Mouse (Mus musculus) kidney, embryonic 15.5 days (tissue): ENCODE results near the gene 5330417C22Rik. TPM values are rescaled to one million over a fixed set of nuclear protein-coding genes. Genes with fewer than 3 reads are reported as not detected.
"Not testable (repeated sequence)": the region's sequence is repeated elsewhere in the genome, so short reads cannot be mapped to it uniquely, and the experiment has no call there.

ENCODE experiments used
- ATAC-seq: fragments of 200-750 bp; cut with Nextera tagmentation; replicated peaks from 2 replicates; pipeline ENCODE4 v1.8.0; 2017; ENCODE audit warnings: moderate TSS enrichment; ENCODE audit not compliant: low FRiP score
- H3K27ac ChIP-seq: fragments of 300-500 bp; sonication (generic); 2 replicates; pipeline ENCODE4 v1.5.1; 2015; ENCODE audit warnings: mild to moderate bottlenecking, inconsistent platforms
- H3K27me3 ChIP-seq: fragments of 300-500 bp; sonication (generic); 2 replicates; pipeline ENCODE4 v1.6.1; 2015; ENCODE audit warnings: inconsistent platforms
- H3K36me3 ChIP-seq: fragments of 300-500 bp; sonication (generic); 2 replicates; pipeline ENCODE4 v1.6.1; 2015; ENCODE audit warnings: inconsistent platforms
- H3K4me1 ChIP-seq: fragments of 300-500 bp; sonication (generic); 2 replicates; pipeline ENCODE4 v1.6.1; 2015; ENCODE audit warnings: inconsistent platforms
- H3K4me2 ChIP-seq: fragments of 300-500 bp; sonication (generic); 2 replicates; pipeline ENCODE4 v1.6.1; 2015; ENCODE audit warnings: moderate library complexity, mild to moderate bottlenecking, inconsistent platforms
- H3K4me3 ChIP-seq: fragments of 300-500 bp; sonication (generic); replicated peaks from 2 replicates; pipeline ENCODE4 v1.5.1; 2015; ENCODE audit warnings: mild to moderate bottlenecking, inconsistent platforms
- H3K9ac ChIP-seq: fragments of 300-500 bp; sonication (generic); 2 replicates; pipeline ENCODE4 v1.6.1; 2015; ENCODE audit warnings: mild to moderate bottlenecking, inconsistent platforms
- H3K9me3 ChIP-seq: fragments of 300-500 bp; sonication (generic); replicated peaks from 2 replicates; pipeline ENCODE4 v1.6.1; 2016; ENCODE audit warnings: inconsistent platforms
- WGBS: fragments of 180-500 bp; shearing (Covaris S2); methylation state at CpG from one replicate; pipeline ENCODE4 v1.1.7; 2015; ENCODE audit warnings: mixed read lengths; 5-methylcytosine and 5-hydroxymethylcytosine counted together
- polyA plus RNA-seq: library from polyadenylated mRNA; unstranded; fragments of >200 nt; fragmentation: Nextera tagmentation; extraction: Ambion mirVana; gene quantifications from 2 replicates; pipeline ENCODE4 v1.2.1, GENCODE M21; 2015

Gene 5330417C22Rik
- polyA plus RNA-seq, 1 experiment from 2014 or later = 1.00 TPM

DNA sequence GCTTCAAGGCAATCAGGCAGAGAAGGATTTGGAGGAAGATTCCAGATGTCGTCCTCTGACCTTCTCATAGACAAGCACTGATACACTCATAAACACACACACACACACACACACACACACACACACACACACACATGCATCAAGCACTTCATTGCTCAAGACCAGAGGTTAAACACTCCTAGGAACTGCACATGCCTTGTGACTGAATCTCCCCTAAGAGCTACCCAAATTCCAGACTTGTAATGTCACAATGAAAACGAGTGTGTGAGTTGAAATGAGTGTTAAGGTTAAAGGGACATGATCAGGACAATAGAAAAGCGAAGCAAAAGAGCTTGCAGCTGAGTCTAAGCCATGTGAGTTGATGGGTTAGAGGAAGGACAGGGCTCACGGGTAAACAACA is 18.1 kb downstream of the 5330417C22Rik start:
- H3K4me1 ChIP-seq = no peaks in the 10 kb centered on the region
- H3K36me3 ChIP-seq = no peaks in the 10 kb centered on the region
- no peak overlapping the region for H3K4me2 ChIP-seq
- no peak overlapping the region for H3K27ac ChIP-seq
- H3K9me3 ChIP-seq = no peaks in the 10 kb centered on the region
- H3K27me3 ChIP-seq = 0 out of 2 replicates have a peak, but pooled peaks cover under 1% of the 10 kb centered on the region
- no peak overlapping the region for H3K4me3 ChIP-seq
- no peak overlapping the region for H3K9ac ChIP-seq
- no peak for ATAC-seq
- WGBS = 55% methylated on average over 4 of the region's 4 CpGs

DNA sequence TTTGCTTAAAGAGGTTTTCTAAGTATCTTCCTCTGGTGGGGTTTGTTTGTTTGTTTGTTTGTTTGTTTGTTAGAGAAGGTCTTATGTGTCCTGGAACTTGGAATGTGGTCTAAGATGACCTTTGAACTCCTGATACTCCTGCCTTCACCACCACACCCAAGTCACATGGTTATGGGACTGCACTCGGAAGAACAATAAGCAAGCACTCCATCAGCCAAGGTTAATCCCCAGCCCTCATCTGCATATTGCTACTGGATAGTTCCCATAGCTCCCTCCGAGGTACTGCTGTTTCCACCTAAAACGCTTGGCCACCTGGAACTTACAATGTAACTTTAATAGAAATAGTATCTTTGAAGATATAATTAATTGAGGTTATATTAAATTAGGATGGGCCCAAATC is 22.9 kb downstream of the 5330417C22Rik start:
- 0 out of 2 replicates have a peak, but pooled peaks cover 3% of the 10 kb centered on the region for H3K27me3 ChIP-seq
- H3K36me3 ChIP-seq = no peaks in the 10 kb centered on the region
- no peak overlapping the region for H3K27ac ChIP-seq
- H3K4me2 ChIP-seq = no peak overlapping the region
- WGBS = 81% methylated on average over 3 of the region's 3 CpGs
- no peak overlapping the region for H3K9ac ChIP-seq
- H3K9me3 ChIP-seq = no peaks in the 10 kb centered on the region
- no peak overlapping the region for H3K4me3 ChIP-seq
- H3K4me1 ChIP-seq = peaks cover 4% of the 10 kb centered on the region; the same call in 1 of the 2 replicates
- ATAC-seq = no peak

DNA sequence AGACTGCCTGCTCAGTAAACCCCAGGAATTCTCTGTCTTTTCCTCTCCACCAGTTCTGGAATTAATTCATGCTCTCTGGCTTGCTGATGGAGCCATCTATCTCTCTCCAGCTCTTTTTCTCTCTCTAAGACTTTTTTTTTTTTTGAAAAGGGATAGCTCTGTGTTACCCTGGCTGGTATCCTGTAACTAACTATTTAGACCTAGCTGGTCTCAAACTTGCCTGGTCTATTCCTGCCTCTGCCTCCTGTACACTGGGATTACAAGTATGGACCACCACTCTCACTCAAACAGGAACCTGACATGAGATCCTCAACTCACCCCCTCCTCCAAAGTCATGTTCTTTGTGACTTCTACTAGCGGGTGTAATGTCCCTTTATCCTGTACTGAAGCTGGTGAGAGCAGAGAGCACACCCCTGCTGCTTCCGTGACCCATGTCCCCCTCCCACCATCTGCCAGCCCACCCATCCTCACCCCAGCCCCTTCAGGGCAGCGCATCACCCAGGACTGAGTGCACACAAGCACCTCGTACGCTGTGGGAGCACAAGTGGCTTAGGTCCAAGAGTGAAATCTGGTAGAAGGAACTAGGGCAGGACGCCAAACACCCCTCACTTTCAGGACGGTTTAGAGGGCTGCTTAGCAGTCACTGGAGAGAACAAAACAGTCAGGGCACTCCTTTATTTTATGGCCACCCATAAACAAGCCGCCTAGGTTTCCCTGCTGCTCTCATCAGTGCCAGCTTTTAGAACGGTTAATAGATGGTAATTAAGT is 25.4 kb downstream of the 5330417C22Rik start:
- Histone ChIP-seq H3K9me3 (no peaks in the 10 kb centered on the region), H3K9ac (no peak overlapping the region), H3K4me1 (peaks cover 4% of the 10 kb centered on the region; the same call in 1 of the 2 replicates), H3K4me2 (peak overlapping the region; percentile 14; the same call in 1 of the 2 replicates), H3K27ac (no peak overlapping the region), H3K4me3 (no peak overlapping the region), H3K27me3 (0 out of 2 replicates have a peak, but pooled peaks cover 3% of the 10 kb centered on the region), H3K36me3 (no peaks in the 10 kb centered on the region)
- no peak for ATAC-seq
- WGBS = 9% methylated on average over 9 of the region's 9 CpGs

DNA sequence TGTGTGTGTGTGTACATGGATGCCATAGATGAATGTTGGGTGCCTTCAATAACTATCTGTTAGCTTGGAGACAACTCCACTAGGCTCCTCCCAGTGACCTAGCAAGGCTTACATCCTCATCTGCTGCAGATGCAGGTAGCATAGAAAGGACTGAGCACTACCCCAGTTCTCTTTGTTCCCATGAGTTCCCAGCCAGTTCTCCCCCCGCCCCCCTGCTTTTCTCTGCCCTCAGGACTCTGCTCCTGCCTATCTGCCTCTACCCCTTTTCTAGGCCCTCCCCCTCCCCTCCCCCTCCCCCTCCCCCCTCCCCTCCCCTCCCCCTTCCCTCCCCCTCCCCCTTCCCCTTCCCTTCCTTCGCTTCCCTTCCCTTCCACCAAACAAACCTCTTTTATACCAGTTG is 26.2 kb downstream of the 5330417C22Rik start:
- Histone ChIP-seq H3K27me3 (0 out of 2 replicates have a peak, but pooled peaks cover 3% of the 10 kb centered on the region), H3K4me2 (no peak overlapping the region), H3K27ac (no peak overlapping the region), H3K36me3 (no peaks in the 10 kb centered on the region), H3K9me3 (no peaks in the 10 kb centered on the region), H3K9ac (no peak overlapping the region), H3K4me1 (peaks cover 4% of the 10 kb centered on the region; the same call in 1 of the 2 replicates), H3K4me3 (no peak overlapping the region)
- ATAC-seq = no peak
- WGBS = 61% methylated on average over 2 of the region's 2 CpGs

DNA sequence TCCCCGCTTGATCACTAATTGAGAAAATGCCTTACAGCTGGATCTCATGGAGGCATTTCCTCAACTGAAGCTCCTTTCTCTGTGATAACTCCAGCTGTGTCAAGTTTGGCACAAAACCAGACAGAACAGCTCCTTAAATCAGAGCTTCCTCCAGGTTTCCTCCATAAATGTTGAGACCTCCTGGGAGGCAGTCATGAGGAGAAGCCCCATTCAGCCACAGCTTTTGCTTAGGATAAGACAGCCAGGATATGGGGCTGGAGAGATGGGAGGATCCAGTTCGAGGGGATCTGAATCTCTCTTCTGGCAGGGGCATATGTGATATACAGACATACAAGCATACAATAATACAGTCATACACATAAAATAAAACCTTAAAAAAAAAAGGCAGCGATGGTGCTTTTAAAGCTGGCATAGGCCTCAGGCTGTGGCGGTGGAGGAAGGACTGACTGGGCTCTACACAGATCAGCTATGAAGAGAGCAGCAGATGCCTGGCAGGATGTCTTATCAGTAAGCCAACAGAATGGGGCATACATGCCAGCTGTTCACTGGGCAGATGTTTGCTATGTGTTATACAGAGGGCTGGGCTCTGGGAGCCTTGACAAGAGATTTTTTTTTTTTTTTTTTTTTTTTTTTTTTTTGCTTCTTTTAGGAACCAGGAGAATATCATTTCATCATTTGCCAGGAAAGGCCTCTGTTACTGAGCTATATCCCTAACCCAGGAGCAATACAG is 27.4 kb downstream of the 5330417C22Rik start:
- H3K27ac ChIP-seq = no peak overlapping the region
- no peak; the same call in 1 of the 2 replicates for ATAC-seq
- no peaks in the 10 kb centered on the region for H3K36me3 ChIP-seq
- H3K4me3 ChIP-seq = no peak overlapping the region
- no peaks in the 10 kb centered on the region for H3K9me3 ChIP-seq
- WGBS = 64% methylated on average over 4 of the region's 4 CpGs
- H3K27me3 ChIP-seq = 0 out of 2 replicates have a peak, but pooled peaks cover 3% of the 10 kb centered on the region
- no peak overlapping the region for H3K4me2 ChIP-seq
- H3K4me1 ChIP-seq = peaks cover 8% of the 10 kb centered on the region; the same call in 1 of the 2 replicates
- H3K9ac ChIP-seq = no peak overlapping the region

DNA sequence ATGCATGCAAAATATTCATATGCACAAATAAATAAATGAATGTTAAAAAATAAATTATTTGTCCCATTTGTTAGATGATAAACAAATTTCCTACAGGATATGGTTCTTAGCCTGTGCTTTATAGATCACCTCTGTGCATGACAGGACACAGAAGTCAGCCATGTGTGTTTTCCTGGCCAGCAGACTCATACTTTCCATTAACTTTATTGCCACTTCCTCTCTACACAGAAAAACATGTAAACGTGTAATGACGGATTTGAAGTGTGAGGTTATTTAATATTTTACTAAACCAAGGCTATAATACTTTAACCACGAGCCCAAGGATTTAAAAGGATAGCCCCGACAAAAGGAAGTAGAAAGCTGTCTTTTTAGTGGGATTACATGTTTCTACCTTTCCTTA is 32.4 kb downstream of the 5330417C22Rik start:
- no peak for ATAC-seq
- H3K4me2 ChIP-seq = no peak overlapping the region
- H3K27ac ChIP-seq = no peak overlapping the region
- H3K9me3 ChIP-seq = no peaks in the 10 kb centered on the region
- no peak overlapping the region for H3K4me3 ChIP-seq
- H3K9ac ChIP-seq = no peak overlapping the region
- H3K36me3 ChIP-seq = no peaks in the 10 kb centered on the region
- peaks cover 8% of the 10 kb centered on the region; the same call in 1 of the 2 replicates for H3K4me1 ChIP-seq
- no peaks in the 10 kb centered on the region for H3K27me3 ChIP-seq
- 59% methylated on average over 4 of the region's 4 CpGs for WGBS

DNA sequence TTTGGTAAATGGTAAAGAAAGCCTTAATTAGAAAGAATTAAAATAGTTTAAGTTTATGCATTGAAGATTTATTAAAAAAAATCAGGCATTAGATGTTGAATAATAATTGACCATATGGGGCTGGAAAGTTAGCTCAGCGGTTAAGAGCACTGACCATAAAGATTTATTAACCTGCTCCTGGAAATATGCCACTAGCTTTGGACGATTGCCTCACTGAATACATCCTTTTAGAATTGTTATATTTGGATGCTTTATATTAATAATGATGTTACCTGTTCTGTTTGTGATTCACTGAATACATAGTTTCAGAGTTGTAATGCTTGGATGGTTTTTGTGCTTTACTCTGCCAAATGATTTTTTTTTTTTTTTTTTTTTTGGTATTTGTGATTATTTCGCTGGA is 34.9 kb downstream of the 5330417C22Rik start:
- not testable (repeated sequence) for H3K4me2 ChIP-seq, ATAC-seq
- WGBS = 50% methylated on average over 3 of the region's 3 CpGs

DNA sequence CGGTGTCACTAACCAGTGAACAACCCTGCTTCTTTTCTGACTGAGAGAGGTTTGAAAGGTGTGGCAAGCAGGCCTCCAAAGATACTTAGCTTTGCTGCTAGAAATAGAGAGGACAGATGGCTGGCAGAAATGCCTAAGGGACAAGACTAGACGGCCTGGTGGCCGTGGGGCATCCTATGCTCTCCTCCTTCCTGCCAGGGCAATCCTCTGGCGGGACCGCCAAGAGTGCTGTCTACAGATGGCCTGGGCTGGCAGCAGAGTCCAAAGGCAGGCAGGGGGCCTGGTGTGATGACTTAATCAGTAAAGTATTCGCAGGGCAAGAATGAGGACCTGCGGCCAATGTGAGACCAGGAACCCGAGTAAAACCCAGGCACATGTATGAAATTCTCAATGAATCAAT is 36.5 kb downstream of the 5330417C22Rik start:
- H3K27ac ChIP-seq = no peak overlapping the region
- H3K4me1 ChIP-seq = peaks cover 8% of the 10 kb centered on the region; the same call in 1 of the 2 replicates
- no peak overlapping the region for H3K9ac ChIP-seq
- H3K4me2 ChIP-seq = no peak overlapping the region
- H3K9me3 ChIP-seq = no peaks in the 10 kb centered on the region
- H3K36me3 ChIP-seq = no peaks in the 10 kb centered on the region
- H3K27me3 ChIP-seq = peaks cover 4% of the 10 kb centered on the region; the same call in 1 of the 2 replicates
- 83% methylated on average over 8 of the region's 8 CpGs for WGBS
- H3K4me3 ChIP-seq = no peak overlapping the region
- ATAC-seq = 0 out of 2 replicates have a peak, but pooled peaks have one; percentile 49

More for the DNA sequence above, 34.9 kb downstream of the 5330417C22Rik start:
- not testable (repeated sequence) for H3K9me3 ChIP-seq, H3K9ac ChIP-seq, H3K27ac ChIP-seq, H3K27me3 ChIP-seq, H3K4me3 ChIP-seq, H3K4me1 ChIP-seq, H3K36me3 ChIP-seq

DNA sequence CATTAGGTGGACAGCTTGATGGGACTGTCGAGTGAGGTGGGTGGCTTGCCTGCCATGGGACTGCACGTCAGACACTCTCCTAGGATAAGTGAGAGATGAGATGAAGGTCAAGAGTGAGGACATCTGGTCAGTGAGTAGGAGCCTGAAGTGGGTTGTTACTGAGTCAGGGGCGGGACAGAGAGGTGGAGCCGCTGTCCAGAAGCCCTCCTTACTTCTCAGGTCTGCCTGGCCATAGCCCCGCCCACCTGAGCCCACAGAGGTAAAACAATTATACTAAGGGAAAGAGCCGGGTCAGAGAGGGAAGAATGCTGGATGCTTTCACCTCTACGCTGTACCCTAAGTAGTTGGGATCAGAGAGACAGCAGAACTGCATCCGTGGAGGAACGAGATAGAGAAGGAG is 38.7 kb downstream of the 5330417C22Rik start:
- Histone ChIP-seq H3K4me3 (no peak overlapping the region), H3K9ac (no peak overlapping the region), H3K36me3 (no peaks in the 10 kb centered on the region), H3K4me2 (no peak overlapping the region), H3K9me3 (no peaks in the 10 kb centered on the region), H3K4me1 (no peaks in the 10 kb centered on the region; the same call in 1 of the 2 replicates), H3K27me3 (peaks cover 4% of the 10 kb centered on the region; the same call in 1 of the 2 replicates), H3K27ac (no peak overlapping the region)
- ATAC-seq = peak; percentile 71
- WGBS = 36% methylated on average over 9 of the region's 9 CpGs

DNA sequence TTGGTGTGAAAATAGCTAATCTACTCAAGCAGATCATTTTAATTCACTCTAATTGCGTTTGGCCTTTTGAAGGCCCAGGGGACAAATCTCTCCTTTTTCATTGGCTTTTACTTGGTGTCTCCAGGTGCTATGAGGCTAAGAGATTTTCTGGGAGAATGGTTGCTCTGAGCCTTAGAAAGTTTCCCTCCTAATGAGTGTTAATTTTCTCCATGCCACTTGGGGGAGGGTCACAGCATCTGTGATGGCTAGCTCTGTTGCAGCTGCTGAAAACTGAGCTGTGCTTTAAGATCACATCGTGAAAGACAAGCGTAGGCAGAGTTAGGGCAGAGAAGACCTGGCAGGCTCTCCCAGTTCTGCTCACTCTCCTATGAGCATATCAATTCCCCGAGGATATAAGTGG is 40.9 kb downstream of the 5330417C22Rik start:
- no peak overlapping the region for H3K9ac ChIP-seq
- no peaks in the 10 kb centered on the region; the same call in 1 of the 2 replicates for H3K4me1 ChIP-seq
- H3K4me2 ChIP-seq = peak overlapping the region; percentile 32; the same call in 1 of the 2 replicates
- no peaks in the 10 kb centered on the region for H3K36me3 ChIP-seq
- WGBS = 35% methylated on average over 4 of the region's 4 CpGs
- H3K4me3 ChIP-seq = no peak overlapping the region
- no peak for ATAC-seq
- no peak overlapping the region for H3K27ac ChIP-seq
- peaks cover 4% of the 10 kb centered on the region; the same call in 1 of the 2 replicates for H3K27me3 ChIP-seq
- no peaks in the 10 kb centered on the region for H3K9me3 ChIP-seq

DNA sequence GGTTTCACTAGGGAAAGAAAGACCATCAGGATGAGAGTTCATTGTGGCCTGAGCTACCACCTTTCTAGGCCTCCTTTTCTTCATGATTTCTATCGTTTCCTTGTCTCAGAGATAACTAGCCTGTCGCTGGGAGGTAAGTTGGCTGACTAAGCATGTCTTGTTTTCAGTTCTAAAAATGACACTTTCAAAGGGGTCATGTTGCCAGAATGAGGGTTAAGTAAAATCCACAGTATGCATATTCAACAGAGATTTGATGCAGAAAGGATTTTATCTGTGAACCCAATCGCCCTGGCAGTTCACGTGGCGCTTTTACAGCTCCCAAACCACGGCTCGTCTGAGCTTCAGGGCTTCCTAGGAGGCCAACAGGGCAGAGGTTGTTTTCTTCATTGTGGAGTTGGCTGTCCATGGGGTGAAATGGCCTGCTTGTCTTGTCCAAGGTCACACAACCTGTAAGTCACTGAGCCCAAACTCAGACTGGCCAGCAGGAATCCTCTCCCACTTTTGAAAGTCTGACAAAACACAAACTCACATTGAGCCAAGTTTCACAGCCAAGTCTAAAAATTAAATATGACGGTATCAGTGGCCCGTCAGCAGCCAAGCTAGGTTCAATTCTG is 41.4 kb downstream of the 5330417C22Rik start:
- Histone ChIP-seq H3K36me3 (no peaks in the 10 kb centered on the region), H3K9me3 (no peaks in the 10 kb centered on the region), H3K4me3 (no peak overlapping the region), H3K4me2 (no peak overlapping the region), H3K27ac (no peak overlapping the region), H3K9ac (no peak overlapping the region), H3K27me3 (peaks cover 4% of the 10 kb centered on the region; the same call in 1 of the 2 replicates), H3K4me1 (no peaks in the 10 kb centered on the region; the same call in 1 of the 2 replicates)
- WGBS = 66% methylated on average over 9 of the region's 9 CpGs
- ATAC-seq = no peak
